Mouse (Mus musculus) kidney, adult 2 months (tissue): ENCODE measurements at regions not wholly inside any gene's neighbourhood (a gene's known extent, or its start where the extent isn't known, plus 50 kb on each side); places are given as distances from the start of the nearest gene placed in this dataset.

Source experiments
- CTCF ChIP-seq: fragments of 200-500 bp; conservative IDR thresholded peaks from 2 replicates; pipeline ENCODE4 v1.5.1; 2011; ENCODE audit warnings: low read depth, mild to moderate bottlenecking, control low read depth, low read length, moderate library complexity, mixed read lengths; ENCODE audit not compliant: insufficient read depth, insufficient read length
- POLR2A ChIP-seq: fragments of 200-500 bp; IDR thresholded peaks from one replicate; pipeline ENCODE4 v1.6.1; 2011; ENCODE audit warnings: low read depth, low read length, control low read depth

GRCm38 (mm10) chr12:59821698-59822097 is 602.2 kb upstream of the Fbxo33 start:
- TF ChIP-seq POLR2A (no peak), CTCF (no peak)
